Mouse (Mus musculus) activated CD4-positive, CD25-positive, alpha-beta regulatory T cell, adult 9 weeks (primary cell): ENCODE data around the gene Isg15. TPM values are rescaled to one million over a fixed set of nuclear protein-coding genes. Genes with fewer than 3 reads are reported as not detected.

Experiments
- polyA plus RNA-seq: library from polyadenylated mRNA; unstranded; fragments of 100-300 nt; shearing (Covaris generic); gene quantifications from one replicate; pipeline ENCODE4 v1.2.1, GENCODE M21; 2017

The Isg15 gene
- polyA plus RNA-seq = 58.5 TPM

DNA sequence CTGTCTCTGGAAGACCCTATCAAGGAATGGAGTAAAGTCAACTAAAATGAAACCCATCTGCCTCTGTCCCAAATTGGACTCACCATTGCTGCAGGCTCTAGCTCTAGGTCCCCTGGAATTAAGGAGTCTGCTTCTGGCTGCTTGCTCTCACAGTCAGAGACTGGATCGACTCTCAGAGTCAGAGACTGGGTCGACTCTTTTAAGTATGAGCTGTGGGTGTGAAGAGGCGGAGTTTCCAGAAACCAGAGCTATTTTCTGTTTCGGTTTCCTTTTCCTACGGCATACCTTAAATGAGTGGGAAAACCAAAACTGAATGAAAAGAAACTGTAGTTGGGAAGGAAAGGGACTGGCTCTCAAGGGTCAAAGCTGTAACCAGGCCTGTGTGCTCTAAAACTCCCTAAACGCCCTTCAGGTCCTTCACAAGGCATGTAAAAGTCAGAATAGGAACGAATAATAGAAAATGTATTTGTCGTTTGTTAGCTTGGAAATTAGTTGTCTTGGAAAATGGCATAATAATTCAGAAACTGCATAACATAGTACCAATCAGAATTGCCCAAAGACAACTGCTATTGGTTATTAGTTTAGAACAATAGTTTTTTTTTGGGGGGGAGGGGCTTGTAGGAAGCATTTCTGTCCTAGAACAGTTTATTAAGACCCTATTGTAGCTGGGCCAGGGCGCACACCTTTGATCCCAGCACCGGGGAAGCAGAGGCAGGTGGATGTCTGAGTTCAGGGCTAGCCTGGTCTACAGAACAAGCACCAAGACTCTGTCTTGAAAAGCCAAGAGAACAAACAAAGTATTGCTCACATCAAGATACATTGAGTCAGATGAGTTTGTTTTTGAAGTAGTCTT, at the start of gene Isg15:
Isg15 (minus strand) TSS at position 196 of the 853 bp plus-strand sequence.

DNA sequence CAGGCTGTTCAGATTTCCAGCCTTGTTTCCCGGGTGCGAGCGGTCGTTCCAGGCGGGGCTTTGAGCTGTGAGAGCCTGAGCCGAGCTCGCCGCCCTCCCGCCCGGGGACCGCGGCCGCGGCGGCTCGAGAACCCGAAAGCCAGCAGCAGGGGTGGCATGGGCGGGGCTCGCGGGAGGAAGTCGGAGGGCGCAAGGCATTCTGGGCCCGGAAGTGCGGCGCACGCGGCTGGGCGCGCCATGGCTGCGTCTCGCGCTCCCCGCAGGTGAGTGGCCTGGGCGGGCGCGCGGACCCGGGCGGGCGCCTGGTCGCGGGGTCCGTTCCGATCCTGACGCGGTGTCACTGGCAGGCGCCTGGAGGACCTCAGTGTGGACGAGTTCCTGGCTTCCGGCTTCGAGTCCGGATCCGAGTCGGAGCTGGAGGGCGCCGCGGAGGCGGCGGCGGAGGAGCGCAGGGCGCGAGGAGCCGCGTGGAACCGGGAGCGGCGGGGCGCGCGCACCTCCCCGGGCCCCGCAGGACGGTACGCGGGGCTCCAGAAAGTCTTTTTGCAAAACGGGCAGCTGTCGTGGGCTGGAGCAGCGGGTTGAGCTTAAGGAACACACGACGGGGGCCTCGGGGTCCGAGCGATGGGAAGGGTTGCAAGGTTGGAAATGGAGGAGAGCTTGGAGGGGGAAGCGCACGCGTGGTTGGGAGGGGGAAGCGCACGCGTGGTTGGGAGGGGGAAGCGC, 35.4 kb upstream of the Isg15 start, which contains the start of gene Noc2l:
Noc2l (plus strand) TSS at position 203 of the 726 bp plus-strand sequence.

DNA sequence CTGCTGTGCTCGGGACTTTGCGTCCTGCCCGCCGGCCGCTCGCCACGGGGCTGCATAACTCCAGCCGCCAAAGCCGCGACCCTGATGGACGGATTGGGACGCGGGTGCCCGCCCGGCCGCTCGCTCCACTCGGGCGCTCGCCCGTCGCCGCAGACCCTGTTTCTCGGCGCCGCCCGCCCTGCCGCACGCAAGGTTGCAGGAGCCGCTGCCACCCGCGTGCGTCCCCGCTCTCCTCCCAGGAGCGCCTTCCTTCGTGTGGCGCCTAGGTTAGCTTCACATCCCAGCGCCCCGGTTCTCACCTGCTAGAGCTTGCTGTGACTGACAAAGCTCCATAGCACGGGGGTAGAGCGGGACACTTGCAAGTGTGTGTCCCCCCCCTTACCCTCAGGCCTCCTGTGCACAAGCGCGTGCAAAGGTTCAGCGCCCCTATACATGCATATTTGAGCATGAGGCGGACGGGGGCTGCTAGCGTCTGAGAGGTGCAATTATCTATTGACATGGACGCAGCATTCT, 34.1 kb upstream of the Isg15 start, which contains the start of gene Plekhn1:
Plekhn1 (minus strand) TSS at position 157 of the 513 bp plus-strand sequence.

DNA sequence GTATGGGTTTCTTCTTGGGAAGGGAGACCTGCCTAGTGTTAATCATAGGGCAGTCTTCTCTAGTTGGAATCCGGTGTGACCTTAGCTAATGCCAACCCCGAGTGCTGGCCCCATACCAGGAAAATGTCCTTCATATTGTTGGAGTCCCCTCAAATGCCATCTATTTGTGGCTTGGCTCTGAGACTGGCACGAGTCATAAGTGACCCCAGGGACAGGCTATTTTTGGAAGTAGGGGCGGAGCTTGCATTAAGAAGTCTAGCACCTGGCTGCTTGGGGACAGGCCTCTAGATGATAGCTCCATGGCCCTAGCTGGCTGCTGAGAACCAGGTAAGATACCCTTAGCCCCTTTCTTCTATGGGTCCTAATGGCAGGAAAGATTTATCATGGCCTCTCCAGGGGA, 15.0 kb upstream of the Isg15 start, which contains the start of gene Perm1:
Perm1 (plus strand) TSS at position 220 of the 400 bp plus-strand sequence.

DNA sequence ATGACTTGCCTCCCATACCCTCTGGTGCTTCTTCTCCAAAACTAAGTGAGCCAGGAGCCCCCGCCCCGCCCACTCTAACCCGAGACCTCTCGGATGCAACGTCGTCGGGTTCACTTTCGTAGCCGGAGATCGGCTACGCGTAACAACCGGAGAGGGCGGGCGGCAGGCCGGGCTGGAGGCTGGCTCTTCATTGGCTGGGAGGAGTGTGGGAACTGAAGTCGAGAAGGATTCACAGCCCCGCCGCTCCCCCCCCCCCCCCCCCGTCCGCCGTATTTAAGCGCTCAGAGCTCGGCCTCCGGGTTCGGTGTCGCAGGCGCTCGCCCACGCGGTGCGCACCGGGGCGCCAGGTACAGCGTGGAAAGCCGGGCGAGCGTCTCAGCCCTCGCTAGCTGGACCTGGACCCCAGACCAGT, 2.4 kb upstream of the Isg15 start, which contains the start of gene AW011738:
AW011738 (plus strand) TSS at position 304 of the 412 bp plus-strand sequence.

DNA sequence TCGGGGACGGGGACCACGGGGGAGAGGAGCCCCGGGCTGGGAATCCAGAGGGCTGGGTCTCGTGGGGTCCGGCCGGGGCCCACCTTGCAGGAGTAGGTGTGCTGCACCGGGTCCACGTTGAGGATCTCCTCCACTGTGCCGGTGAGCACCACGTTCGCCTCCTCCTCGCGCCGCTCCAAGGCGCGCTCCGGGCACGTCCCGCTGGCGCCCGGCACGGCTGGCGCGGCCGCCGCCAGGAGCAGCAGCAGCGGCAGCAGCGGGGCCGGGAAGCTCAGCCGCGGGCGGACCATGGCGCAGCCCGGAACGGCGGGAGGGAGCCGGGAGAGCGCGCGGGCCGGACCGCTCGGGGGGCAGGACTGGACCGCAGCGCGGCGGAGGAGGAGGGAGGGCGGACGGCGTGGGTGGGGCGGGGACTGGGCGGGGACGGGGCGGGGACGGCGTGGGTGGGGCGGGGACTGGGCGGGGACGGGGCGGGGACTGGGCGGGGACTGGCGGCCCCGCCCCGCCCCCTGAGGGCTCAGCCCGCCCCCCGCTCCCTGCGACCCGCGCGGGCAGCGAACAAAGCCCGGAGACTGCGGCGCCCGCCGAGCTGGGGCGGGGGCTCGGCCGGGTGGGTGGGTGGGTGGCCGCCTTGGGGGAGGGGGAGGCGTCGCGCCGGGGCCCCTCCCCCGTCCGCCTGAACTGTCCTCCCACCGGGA, 3.3 kb downstream of the Isg15 start, which contains the start of gene Agrn:
Agrn (minus strand) TSS at position 358 of the 698 bp plus-strand sequence.

Other genes starting within 250 kb of the Isg15 start
- gene C1qtnf12, start 238.5 kb downstream of the Isg15 start, polyA plus RNA-seq = 24.3 TPM
- gene B3galt6, start 208.2 kb downstream of the Isg15 start, polyA plus RNA-seq = 1.3 TPM
- gene Sdf4, start 207.9 kb downstream of the Isg15 start, polyA plus RNA-seq = 591 TPM
- 998 TPM for gene Tnfrsf4, start 187.0 kb downstream of the Isg15 start, polyA plus RNA-seq
- 855 TPM for gene Tnfrsf18, start 174.7 kb downstream of the Isg15 start, polyA plus RNA-seq
- gene Ttll10, start 141.4 kb downstream of the Isg15 start, polyA plus RNA-seq = 0.20 TPM
- gene 9430015G10Rik, start 90.8 kb downstream of the Isg15 start, polyA plus RNA-seq = 43.2 TPM
- 0.18 TPM for gene Rnf223, start 70.3 kb downstream of the Isg15 start, polyA plus RNA-seq
- gene Agrn, start 3.3 kb downstream of the Isg15 start, polyA plus RNA-seq = 1.1 TPM
- 23.6 TPM for gene AW011738, start 2.5 kb upstream of the Isg15 start, polyA plus RNA-seq
- 2.1 TPM for gene Perm1, start 15.1 kb upstream of the Isg15 start, polyA plus RNA-seq
- 7.4 TPM for gene Plekhn1, start 34.0 kb upstream of the Isg15 start, polyA plus RNA-seq
- gene Noc2l, start 35.2 kb upstream of the Isg15 start, polyA plus RNA-seq = 15.7 TPM
- 5.2 TPM for gene Samd11, start 54.8 kb upstream of the Isg15 start, polyA plus RNA-seq
- not detected for gene Vmn2r-ps159, start 130.3 kb upstream of the Isg15 start, polyA plus RNA-seq